Mouse (Mus musculus): ENCODE results near the gene Nbeal2.

Nbeal2 gene

DNA sequence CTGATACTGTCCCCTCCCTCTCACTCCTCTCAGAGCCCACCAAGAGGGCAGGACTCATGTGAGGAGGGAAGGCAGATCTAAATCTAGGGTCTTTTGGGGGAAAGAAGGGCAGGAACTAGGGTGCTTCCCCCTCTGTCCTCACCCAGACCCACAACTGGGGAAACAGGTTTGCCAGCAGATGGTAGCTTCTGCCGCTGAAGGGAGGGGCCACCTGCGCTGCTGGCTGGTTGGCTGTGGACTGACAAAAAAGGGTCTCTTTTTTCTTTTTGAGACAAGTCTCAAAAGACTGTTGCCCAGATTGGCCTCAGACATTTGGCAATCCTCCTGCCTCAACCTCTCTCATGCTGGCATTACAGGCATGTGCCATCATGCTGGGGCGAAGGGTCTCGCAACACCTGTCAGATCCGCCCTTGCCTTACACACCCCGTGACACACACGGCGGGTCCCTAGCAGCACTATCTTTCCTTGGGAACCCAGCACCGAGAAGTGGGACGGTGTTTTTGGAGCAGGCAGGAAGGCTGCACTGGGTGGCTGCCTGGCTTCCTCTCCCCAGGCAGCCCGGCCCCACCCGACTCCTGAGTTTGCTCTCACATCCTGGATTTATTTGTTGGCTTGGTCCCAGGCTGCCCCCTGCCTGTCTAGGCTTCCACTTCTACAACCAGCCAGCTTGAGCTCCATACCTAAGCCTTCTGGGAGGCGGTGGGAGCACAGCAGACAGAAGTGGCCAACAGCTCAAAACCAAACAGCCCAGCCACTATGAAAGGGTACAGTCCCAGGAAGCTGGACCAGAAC, 1.8 kb downstream of the Nbeal2 start:
- DNase-seq (ENCODE audit: extremely low spot score, low spot score) = no peak

DNA sequence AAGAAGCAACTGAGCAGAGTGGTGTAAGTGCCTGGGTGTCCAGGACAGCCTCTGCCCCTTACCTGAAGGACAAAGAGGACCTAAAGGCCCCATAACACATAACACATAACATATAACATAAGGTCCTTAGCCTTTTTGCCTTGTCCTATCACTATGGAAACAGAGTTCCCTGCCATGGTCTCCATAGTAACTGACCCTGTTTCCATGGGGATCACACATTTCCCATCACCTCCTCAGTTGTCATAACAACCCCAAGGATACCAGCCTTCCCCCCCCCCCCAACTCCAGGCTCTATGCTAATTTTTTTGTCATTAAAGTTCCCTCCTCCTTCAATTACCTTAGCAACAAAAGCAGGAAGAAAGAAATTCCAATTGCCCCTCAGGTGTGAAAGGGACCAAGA, 4.2 kb downstream of the Nbeal2 start:
- no peak for DNase-seq (ENCODE audit: extremely low spot score, low spot score)

DNA sequence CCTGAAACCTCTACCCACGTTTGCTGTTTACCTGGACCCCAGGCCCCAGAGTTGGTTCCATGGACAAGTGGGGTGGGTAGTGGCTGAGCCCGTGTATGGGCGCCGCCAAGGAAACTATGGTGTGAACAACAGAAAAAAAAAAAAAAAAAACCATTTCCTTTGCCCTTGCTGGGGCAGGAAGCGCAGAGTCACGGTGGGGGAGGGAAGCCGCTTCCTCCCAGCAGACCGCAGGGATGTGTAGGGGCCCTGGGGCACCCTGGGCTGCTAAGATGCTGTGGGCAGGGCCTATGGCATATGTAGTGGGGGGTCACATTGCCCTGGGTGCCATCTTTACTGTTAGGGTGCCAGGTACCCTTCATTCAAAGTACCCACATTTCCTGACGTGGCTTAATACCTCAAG, 8.7 kb downstream of the Nbeal2 start:
- no peak for DNase-seq (ENCODE audit: extremely low spot score, low spot score)

DNA sequence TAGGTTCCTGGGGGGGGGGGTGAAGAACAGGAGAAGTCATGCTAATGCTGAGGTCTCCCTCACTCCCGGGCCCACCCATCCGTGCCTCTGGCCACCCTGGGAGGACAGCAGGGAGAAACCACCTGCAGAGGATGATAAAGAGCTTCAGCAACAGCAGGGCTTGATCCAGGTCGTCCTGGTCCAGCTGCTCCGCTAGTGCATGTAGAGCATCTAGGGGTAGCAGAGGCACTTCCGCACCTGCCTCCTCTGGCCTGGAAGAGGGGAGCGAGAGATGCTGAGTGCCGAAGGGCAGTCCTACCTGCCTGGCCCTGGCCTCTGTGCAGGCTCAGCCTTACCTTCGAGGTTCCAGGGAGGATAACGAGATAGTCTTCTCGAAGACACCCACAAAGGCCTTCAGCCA, 9.7 kb downstream of the Nbeal2 start:
- DNase-seq (ENCODE audit: extremely low spot score, low spot score) = no peak

DNA sequence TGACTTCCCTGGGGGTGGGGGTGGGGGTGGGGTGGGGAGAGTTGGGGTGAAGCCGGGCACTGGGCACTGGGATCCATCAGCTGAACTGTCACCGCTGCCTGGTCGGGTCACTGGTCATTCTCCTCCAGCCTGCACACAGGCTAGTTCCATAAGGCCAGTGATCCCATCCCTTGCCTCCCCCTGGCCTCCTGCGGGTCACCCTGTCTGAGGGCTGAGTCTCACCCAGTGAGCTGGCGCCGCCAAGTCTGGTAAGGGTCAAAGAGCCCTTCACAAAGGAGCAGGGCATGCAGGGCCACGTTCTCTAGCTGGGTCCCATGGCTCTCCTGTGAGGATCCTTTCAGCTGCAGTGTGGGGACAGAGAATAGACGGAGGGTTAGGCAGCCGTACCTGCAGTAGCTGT, 10.2 kb downstream of the Nbeal2 start:
- DNase-seq (ENCODE audit: extremely low spot score, low spot score) = no peak

DNA sequence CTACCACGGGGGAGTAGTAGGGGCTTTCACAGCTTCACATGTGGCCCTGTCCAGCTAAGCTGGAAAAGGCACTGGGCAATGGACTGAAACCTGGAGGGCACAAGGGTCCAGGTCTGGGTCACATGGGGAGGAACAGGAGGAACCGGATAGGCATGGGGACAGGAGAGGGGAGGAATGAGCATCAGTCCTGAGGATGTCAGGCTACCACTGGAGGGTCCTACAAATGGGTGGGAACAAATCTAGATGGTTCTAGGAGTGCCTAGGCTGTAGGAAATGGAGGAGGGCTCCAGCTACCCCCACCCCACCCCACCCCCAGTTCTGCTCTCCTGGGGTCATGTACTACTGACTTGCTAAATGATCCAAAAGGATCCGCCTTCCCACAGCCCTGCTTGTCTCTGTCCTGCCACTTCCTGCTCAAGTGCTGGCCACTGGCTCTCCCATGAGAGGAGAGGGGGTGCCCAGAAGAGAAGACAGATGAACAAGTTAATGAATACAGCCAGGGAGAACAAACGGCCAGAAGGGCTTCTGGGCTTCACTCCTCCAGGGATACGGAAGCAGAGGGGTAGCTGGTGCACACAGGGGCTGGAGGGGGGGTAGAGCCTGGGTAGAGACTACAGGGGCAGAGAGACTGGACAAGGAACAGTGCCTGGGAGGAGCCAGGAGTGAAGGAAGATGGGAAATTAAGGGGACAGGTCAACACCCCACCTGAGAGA, 11.0 kb downstream of the Nbeal2 start:
- no peak for DNase-seq (ENCODE audit: extremely low spot score, low spot score)

DNA sequence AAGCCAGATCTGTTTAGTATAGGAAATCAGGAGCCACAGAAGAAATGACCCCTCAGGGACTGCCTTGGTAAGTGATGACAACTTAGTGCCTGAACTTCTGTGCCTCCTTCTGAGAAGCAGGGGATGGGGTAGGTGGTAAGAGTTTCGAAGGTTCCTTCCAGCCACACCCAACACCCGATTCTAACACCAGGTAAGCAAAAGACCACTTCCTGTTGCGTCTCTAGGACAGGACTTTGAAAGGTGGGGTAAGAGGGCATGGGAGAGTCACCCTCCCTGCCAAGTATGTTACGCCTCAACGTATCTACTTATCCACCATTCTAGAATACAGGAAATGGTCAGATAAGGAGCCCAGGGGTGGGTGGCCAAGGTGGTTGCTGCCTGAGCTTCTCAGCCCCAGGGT, 13.0 kb downstream of the Nbeal2 start:
- DNase-seq (ENCODE audit: extremely low spot score, low spot score) = no peak

DNA sequence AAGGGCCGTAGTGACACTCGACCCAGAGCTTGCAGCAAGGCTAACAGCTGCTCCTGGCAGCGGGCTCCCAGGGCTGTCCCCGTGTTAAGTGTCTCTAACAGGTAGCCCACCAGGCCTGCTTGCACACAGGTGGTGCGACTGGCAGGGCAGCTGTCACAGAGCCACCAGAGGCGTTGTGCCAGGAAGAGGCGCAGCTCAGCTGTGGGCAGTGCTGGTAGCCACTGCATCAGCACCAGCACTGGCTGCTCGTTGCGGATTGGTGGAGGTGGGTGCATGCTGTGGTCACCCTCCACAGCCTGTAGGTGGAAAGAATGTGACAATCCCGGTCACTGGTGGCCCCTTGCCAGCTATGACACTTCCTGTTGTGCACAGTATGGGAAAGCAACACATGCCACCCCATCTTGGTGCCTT, 15.3 kb downstream of the Nbeal2 start:
- no peak for DNase-seq (ENCODE audit: extremely low spot score, low spot score)

DNA sequence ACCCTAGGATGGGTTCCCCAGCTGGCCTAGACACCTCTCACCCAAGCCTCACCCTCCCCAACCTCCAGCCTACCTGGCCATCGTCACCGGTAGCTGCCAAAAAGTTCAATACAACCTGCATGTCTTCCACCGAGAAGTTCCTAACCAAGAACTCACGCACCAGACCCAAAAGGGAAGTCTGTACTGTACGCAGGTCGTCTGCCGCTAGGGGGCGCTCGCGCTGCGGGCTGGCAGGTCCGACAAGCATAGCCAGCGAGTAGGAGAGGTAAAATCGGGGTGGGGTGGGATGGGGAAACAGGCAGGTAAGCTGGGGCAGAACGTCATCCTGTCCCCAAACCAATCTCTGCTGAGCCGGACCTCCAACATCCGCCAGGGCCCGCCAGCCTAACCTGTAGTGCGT, 18.7 kb downstream of the Nbeal2 start:
- peak; percentile 95 for DNase-seq (ENCODE audit: extremely low spot score, low spot score)

DNA sequence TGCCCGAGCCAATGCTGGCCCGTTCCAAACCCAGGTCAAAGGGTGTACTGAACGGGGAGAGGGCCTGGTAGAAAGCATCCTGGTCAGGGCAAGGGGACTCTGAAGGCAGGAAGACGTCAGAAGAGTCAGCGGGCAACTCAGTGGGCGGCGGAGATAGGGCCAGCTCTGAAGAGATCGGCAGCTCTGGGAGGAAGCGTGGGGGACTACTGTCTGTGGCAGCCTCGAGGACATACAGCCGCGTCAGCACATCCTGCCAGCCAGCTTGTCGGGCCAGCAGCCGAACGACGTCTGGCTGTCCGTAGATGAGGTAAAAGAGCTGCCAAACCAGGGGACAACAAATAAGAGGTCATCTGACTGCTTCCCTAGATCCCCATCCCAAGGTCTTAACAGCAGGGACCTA, 20.1 kb downstream of the Nbeal2 start:
- no peak for DNase-seq (ENCODE audit: extremely low spot score, low spot score)

DNA sequence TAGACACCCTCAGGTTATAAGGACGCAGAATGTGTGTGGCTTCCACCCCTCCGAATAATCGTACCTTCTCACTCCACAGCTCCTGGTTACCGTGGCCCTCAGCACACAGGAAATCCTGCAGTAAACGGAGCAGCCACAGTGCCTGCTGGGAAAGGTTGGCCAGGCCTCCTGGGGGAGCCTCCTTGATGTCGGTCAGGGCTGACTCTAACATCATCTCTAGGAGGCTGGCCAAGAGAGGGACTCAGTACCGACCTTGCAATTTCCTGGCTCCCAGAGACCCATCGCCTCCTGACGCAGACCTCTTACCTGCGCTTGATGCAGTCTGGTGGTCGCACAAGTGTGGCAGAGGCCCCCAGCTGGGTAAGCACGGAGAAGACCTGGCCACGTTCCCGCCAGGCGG, 21.3 kb downstream of the Nbeal2 start:
- DNase-seq (ENCODE audit: extremely low spot score, low spot score) = no peak

DNA sequence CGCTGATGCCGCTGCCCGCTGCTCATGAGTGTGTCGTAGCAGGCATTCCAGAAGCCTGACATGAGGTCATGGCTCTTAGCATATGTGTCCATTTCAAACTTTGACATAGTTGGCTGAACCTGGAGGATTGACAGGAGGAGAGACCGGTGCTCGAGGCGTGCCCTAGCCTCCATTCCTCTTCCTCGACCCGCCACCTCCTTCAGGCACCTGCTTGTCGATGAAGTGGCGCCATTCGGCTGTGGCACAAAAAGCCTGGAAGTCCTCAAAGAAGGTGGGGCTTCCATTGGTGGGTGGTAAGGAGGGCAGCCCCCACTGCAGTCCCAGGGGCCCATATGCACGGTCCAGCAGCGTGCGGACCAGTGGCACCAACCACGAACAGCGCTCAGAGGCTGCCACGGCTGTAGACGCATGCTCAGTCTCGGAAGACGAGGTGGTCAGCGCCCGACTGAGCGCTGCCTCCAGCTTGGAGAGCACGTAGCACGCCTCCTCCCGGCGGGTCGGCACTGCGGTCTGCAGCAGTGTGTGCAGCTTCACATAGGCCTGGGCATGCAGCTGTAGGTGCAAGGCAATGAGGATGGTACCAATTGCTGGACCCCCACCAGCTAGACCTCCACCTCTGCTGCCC, 22.2 kb downstream of the Nbeal2 start:
- DNase-seq (ENCODE audit: extremely low spot score, low spot score) = peak; percentile 48

DNA sequence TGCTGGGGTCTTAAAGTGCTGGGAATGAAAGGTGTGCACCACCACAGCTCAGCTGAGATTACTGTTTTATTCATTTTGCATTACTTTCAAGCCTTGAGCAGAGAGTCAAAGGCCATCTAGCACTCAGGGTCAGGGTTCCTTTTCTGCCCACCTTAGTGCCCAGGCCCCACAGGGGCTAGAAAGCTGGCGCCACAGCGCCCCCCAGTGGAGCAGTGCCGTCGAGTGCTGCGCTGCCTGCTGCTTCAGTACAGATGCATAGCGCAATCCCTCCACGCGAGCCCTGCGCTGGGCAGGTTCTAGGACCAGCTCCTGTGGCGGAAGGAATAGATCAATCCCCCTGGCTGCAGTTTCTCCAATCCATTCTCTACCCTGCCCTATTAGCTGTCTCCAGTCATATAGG, 22.8 kb downstream of the Nbeal2 start:
- peak; percentile 79 for DNase-seq (ENCODE audit: extremely low spot score, low spot score)

DNA sequence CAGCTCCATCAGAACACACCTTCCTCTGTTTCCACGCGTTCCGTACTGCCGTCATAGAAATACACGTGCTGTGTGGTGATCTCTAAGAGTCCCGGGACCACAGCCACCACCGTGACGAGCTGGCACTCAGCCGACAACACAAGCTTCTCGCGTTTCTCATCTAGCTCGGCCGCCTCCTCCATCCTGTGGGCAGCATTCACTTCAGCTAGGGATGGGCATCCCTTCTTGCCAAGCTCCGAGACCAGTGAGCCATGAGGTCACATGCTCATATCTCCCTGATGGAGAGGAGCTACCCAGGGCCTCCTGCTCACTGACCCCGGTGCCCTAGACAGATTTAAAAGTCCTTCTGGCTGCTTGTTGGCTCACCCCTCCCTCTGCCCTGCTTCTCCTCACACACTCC, 23.8 kb downstream of the Nbeal2 start:
- no peak for DNase-seq (ENCODE audit: extremely low spot score, low spot score)

DNA sequence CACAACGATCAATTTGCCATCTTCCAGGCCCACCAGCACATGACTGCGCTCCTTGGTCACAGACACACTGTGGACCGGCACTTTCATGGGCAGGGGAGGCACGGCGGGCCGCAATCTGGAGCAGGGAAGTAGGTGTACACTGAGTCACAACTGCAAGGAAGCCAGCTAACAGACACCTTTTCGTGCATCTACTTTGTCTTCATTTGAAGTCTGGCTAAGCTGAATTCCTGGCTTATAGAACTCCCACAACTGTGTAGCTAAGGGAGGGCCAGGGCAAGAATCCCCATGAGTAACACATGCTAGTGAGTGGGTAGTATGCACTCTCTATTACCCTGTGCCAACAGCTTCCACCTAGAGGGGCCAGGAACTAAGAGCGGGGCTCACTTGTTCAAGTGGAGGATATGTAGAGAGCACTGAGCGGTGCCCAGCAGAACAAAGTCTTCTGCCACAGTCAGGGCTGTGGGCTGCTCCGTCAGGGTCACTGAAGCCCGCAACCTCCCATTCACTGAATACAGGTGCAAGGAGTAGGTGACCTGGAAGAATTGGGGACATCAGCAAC, 28.5 kb downstream of the Nbeal2 start:
- DNase-seq (ENCODE audit: extremely low spot score, low spot score) = no peak

DNA sequence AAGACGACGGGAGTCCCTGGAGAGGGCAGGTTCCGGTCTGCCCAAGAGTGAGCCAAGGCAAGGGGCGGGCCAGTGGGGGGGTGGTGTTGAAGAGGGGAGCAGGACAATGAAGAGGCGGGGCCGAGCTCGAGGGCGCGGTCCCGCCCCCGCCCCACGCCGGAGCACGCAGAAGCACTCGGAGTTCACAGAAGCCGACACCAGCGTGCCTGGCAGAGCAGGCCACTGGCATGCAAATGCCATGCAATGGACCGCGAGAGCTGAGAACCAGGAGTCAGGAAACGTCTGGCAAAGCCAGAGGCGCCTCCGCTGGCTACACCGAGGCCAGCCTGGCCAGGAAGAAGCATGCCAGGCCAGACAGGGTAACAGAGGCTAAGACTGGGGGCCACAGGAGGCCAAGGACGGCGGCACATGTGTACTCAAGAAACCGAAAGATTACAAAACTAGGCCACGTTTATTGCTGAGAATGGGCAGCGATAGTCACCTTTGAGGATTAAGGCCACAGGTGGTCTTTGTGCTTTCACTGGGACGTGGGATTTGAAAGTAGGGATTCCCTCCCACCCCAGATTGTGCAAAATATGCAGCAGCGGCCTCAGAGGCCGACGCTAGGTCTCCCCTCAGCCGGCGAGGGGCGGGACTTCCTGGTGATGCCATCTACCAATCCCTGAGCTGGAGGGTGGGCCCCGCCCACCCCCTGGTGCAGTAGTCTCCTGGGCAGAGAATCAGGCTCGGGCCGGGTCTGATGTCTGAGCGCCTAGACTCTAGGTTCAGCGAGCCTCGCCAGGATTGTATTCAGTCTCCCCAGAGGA, 29.4 kb downstream of the Nbeal2 start, which contains the start of gene Nradd:
Gene Nradd (minus strand): TSS at position 92 of the 806 bp plus-strand sequence.
- DNase-seq (ENCODE audit: extremely low spot score, low spot score) = peak; percentile 93

DNA sequence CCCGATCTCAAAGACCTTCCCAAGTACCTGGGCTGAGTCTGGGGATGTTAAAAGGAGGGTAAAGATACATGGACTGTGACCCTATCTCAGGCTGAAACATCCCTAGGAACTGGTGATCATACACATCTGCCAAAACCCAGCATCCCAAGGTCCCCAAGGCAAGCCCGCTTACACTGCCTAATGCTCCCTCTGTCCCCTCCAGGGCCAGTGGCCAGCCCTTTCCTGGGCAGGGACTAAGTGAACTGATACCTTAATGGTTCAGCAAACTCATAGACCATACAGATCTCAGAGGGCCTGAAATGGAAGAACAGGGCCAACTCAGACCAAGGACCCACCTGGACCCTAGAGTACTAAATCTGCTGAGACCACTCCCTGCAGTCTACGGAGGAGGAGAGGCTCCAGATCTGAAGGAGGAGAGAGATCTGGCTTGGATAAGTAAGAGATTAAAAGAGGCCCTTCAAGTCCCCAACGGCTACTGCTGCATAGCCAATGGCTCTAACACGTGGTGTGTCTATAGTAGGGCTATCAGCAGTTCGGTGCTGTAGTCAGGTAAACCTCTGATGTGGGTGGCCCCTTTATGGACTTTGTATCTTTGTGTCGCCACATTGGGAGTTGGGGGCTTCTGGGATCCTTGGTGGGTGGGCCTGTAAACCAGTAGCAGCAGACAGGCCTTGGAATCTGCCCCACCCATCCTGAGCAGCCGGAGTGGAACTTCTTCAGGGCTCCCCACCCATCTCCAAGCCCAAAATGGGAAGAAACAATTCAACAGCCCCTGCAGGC, 30.4 kb downstream of the Nbeal2 start:
- DNase-seq (ENCODE audit: extremely low spot score, low spot score) = peak; percentile 24

DNA sequence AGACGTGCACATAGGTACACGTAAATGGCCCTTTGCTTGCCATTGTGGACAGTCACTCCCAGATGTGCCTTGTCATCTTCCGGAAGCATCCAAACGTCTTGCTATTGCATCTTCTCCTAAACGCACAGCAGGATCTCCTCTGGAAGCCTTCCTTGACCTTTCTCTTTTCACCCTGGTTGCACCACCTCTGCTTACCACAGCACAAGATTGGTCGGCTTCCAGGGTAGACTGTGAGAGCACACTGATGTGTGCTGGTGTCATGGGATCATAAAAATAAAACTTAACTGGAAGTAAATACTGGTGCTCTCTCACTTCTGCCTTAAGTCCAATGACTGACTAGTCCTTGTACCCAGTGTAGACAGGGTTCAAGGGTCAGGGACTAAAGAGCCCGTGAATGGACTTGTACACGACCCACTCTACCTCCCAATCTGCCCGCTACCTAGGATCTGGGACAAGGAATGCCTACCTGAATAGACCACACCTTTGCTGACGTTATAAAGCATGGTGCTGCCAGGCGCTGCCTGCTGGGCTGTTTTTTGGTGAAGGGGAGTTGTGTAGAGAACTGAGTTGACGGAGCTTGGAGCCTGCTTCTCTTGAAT, 31.2 kb downstream of the Nbeal2 start:
- no peak for DNase-seq (ENCODE audit: extremely low spot score, low spot score)

DNA sequence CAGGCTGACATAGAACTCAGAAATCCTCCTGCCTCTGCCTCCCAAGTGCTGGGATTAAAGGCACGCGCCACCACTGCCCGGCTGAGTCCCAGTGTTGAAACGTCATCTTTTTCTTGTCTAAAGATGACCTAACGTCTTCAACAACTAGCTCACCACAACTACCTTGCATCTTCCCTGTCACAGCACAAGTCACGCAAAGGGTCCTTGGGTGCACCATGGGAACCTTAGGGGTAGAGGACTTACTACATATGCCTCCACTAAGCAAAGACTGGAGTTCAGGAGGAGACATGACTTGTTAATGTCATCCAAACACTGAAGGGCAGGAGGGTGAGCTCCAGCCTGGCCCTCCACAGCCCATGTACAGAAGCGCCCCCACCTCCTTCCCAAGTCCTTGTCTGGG, 33.3 kb downstream of the Nbeal2 start:
- no peak for DNase-seq (ENCODE audit: extremely low spot score, low spot score)

DNA sequence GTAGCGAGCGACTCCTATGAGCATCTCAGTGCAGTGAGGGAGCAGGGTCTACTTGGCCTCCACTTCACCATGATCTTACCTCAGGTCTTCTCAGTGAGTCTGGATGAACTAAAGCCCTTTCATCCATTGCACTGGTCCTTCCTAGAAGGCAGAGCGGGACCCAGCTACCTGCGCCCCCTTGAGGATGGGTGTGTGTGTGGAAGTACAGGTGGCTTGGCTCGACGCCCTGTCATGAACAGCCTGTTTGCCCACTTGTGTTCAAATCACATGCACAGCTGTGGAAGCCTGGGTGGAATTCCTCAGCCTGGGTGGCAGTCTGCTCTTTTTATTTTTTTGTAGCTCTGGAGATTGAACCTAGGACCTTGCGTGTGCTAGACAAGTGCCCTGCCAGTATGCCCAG, 33.8 kb downstream of the Nbeal2 start:
- DNase-seq (ENCODE audit: extremely low spot score, low spot score) = no peak

All from neural tube, embryonic 10.5 days (tissue).